Mouse (Mus musculus): ENCODE measurements around the gene Kdelc1.

Gene Kdelc1

DNA sequence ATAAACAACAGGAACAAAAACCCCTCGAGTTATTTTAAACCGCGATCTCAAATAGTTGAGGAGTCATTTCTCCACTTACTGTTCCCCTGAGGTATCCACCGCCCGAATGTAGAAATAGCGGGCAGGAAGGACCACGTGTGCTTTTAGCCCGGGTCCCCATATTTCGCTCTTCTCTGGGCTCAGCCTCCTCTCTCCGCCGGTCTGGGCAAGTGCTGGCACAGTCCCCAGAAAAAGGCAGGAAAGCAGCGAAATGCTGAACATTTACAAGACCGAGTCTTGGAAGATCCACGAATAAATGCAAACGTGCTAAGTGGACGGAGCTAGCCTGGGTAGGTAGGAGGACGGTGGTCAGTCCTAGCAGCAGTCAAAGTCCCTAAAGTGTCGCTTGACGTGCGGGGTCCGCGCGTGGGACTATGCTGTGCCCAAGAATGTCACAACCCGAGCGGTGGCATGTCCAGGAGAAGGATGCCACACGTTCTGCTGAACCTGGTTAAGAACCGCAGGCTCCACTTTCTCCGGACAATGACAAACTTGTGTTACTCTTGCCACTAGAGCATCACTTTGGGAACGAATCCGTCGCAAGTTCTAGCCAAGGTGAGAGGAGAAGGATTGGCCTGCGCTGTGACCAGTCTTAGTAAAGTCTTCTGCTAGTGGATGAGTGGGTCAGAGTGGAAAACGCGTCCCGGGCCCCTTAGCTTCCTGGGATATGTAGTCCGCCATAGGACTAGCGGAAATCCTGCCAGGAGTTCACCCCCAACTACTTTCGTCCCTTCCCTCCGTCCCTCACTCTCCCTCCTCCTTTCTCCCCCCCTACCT is at the start of gene Kdelc1, which contains the start of gene Bivm:
TSS of gene Kdelc1 (minus strand) at position 570 of the 816 bp plus-strand sequence.
TSS of gene Bivm (plus strand) at position 719 of the 816 bp plus-strand sequence.
- in situ Hi-C loops (cut with MboI, MseI) = loop anchor here in 1 of 2 experiments (25.0 kb wide), 1 partner anchor 1256 kb away; the partner anchor contains the start of gene Mrps9

DNA sequence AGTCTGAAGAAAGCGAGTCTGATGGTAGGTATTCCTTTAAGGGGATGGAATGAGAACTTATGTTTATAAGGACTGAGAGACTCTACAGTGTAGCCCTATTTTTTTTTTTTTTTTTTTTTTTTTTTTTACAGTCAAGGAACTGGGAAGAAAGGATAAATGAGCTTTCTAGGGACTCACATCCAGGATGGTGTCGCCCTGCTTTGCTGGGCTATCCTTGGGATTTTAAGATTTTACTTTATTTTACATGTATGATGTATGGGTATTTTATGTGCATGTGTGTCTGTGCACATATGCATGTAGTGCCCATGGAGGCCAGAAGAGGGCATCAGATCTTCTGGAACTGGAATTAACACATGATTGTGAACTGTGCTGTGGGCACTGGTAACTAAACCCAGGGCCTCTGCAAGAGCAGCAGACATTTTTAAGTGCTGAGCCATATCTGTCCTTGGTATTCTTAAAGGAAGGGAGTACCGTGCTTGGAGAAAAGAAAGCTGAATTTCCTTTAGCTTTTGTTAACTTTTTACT is 49.3 kb upstream of the Kdelc1 start:
- in situ Hi-C loops (cut with MboI, MseI) = no loop called here

DNA sequence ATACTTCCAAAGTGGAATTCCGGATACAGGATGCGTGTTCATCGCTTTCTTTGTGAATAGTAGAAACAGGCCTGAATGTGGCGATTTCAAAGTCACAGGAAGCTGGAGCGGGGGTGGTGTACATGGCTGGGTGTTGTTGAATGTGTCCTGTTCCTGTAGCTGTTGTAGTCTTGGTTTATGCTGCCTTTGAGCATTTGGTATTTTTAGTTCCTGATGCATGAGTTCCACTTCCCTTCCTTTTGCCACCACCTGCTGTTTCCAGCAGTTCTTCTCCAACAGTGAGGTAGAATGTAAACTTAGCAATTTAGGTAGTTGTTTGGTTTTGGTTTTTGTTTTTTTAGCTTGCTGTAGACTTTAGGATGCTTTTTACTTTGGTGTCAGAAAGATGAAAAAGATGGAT is 43.8 kb upstream of the Kdelc1 start:
- in situ Hi-C loops (cut with MboI, MseI) = no loop called here

GRCm38 (mm10) chr1:44161818-44162217 is 43.2 kb upstream of the Kdelc1 start:
- in situ Hi-C loops (cut with MboI, MseI) = no loop called here

DNA sequence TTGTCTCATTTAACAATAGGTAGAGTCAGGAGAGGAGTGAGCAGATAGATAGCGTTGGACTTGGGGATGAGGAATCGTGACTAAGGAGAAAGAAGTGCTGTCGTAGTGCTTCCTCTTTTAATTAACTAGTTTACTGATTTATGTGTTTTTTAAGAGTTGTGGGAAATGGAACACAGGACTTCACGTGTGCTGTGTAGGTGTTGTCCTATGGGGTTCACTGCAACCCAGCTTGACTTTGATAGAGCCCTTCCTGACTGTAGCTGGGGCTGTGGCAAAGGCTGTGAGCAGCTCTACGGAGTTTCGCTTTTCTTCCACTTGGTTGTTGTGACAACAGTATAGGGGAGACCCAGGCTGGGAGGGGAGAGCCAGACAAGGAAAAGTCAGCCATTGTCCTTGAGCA is 39.7 kb upstream of the Kdelc1 start:
- in situ Hi-C loops (cut with MboI, MseI) = no loop called here

- in situ Hi-C loops (cut with MboI, MseI) = no loop called here
Observed at GRCm38 (mm10) chr1:44155287-44155686, 36.7 kb upstream of the Kdelc1 start.

GRCm38 (mm10) chr1:44148706-44149105 is 30.1 kb upstream of the Kdelc1 start:
- in situ Hi-C loops (cut with MboI, MseI) = no loop called here

DNA sequence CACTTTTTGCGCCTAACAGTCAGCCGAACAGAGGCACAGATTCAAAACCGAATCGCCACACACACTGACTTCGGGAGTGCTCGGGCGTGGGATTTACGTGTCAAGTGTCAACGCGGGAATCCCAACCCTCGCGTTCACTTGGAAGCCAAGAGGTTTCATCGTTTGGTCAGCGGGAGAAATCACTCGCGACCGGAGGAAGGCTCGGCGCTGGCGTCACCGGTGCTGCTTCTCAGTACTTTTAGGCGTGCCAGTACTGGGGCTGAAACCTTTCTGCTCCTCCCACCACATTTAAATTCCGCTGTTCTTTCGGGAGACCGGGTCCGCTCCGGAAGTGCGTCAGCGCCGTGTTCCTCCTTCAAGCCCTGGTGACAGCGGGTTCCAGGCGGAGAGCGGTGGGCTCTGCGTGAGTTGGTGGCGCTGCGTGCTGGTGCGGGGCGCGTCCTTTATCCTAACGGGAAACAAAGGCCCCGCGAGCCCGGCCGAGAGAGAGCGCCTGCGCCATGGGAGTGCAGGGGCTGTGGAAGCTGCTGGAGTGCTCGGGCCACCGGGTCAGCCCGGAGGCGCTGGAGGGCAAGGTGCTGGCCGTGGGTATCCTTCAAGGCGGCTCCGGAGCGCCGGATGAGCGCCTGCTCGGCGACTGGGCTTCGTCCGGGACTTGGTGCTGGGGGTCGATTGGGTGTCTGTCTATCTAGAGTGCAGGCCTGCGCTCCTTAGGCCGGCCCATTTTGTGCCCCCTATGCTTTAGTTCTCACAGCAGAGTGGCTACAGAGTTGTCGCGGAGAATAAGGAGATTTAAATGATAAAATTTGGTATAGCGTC is 29.2 kb upstream of the Kdelc1 start, which contains the start of gene Ercc5:
TSS of gene Ercc5 (plus strand) at position 182 of the 819 bp plus-strand sequence.
- in situ Hi-C loops (cut with MboI, MseI) = no loop called here

DNA sequence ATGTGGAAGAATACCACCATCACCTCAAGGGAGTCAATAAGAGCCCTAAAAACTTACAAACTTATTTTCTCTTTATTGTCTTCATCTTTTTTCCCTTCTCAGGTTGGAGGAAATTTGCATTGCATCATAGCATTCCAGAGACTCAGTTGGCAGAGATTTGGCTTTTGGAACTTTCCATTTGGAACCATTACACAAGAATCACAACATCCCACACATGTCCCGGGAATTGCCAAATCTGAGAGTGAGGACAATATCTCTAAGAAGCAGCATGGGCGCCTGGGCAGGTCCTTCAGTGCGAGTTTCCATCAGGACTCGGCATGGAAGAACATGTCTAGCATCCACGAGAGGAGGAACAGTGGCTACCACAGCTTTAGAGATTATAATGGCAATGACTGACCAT is 24.1 kb upstream of the Kdelc1 start:
- in situ Hi-C loops (cut with MboI, MseI) = no loop called here

DNA sequence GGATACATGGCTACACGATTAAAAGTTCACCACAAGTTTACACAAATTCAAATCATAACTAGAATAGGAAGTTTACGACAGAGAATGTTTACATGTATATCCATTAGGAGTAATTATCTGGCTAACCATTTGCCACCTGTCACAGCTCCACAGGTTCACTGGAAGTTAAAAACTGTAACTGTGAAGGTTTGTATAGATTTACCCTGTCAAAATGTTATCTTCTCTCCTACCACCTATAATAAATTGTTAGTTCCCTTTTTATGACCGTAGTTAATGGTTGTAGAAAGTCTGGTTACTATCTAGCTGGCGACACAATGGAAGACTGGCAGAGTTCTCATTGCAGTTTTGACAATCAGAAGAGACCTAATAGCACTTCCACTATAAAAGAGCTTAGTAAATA is 21.6 kb upstream of the Kdelc1 start:
- in situ Hi-C loops (cut with MboI, MseI) = no loop called here

DNA sequence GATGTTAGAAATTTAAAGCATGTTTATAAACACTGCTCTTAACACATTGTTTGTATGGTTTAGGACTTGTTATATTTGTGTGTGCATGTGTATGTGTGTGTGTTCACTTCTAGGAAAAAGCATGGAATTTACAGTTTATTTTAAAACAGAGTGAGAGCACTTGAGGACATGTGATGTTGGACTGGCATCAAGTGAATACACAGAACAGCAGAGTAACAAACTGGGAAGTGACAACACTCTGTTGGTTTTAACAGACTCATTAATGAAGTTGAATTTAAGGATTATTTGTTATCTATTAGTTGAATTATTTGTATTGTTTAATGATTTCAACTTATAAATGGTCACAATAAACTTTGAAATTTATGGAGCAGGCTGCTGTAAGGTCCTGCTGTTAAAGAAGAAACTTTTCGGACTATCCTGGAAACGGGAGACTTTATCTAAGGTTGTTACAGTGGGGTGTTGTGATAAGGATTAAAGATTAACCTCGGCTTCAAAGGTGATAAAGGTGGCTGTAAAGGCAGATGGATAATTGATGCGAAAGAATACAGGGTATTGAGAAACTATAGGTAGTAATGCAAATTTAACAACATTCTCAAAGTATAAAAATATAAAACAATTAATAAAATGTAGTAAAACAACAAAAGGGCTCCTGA is 11.4 kb upstream of the Kdelc1 start:
- in situ Hi-C loops (cut with MboI, MseI) = no loop called here

GRCm38 (mm10) chr1:44125590-44125989 is 7.0 kb upstream of the Kdelc1 start:
- in situ Hi-C loops (cut with MboI, MseI) = no loop called here

DNA sequence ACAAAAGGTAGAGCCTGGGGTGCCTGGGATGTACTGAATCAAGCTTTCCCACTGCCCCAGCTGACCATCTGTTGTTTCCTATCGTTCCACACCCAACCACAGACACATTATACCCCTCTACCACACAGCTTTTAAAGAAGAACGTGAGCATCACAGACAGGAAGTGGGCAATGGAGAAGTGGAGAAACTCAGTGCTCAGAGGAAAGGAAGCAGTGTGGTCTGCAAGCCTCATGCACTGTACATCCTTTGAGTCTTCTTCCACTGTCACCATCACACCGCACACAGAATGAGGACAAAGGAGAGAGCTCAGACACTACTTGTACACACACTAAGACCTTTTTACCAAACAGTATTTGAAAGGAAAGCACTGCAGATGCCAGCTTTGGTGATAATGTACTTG is 3.6 kb upstream of the Kdelc1 start:
- in situ Hi-C loops (cut with MboI, MseI) = loop anchor here in 1 of 2 experiments (25.0 kb wide), 1 partner anchor 1260 kb away; the partner anchor contains the start of gene Mrps9

DNA sequence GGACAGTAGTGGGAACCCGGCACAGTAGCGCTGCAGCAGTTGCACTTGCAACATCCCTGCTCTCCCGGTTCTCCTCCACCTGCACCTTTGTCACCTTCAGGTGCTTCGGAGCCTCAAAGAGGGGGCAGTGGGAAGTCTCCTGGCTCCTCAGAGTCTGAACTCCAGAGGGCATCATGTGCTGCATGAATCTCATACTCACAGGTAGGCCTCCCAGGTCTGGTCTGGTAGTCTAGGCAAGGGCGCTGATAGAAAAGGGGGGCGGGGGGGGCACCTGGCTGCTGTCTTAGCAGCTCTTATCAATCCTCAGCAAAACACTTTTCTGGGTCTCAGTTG is 1.4 kb upstream of the Kdelc1 start:
- in situ Hi-C loops (cut with MboI, MseI) = loop anchor here in 1 of 2 experiments (25.0 kb wide), 1 partner anchor 1258 kb away; the partner anchor contains the start of gene Mrps9

- in situ Hi-C loops (cut with MboI, MseI) = loop anchor here in 1 of 2 experiments (25.0 kb wide), 1 partner anchor 1257 kb away; the partner anchor contains the start of gene Mrps9
Observed at GRCm38 (mm10) chr1:44119201-44120073, 829 bp upstream of the Kdelc1 start.

DNA sequence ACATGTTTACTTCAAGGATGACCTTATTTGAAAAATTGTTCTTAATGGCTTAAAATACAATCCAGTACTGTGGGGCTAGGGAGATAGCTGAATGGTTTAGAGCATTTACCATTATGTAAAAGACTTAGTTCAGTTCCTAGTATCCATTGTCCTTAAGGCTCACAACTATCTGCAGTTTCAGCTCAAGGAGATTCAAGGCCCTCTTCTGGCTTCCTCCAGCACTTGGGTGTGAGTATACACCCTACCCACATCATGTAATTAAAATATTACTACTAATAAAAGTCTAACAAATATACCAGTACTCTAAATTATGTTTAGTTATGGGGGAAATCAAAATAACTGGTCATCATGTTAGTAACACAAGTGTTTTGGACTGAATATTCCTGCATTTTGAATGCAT is 1.0 kb downstream of the Kdelc1 start:
- in situ Hi-C loops (cut with MboI, MseI) = loop anchor here in 1 of 2 experiments (25.0 kb wide), 1 partner anchor 1255 kb away; the partner anchor contains the start of gene Mrps9

DNA sequence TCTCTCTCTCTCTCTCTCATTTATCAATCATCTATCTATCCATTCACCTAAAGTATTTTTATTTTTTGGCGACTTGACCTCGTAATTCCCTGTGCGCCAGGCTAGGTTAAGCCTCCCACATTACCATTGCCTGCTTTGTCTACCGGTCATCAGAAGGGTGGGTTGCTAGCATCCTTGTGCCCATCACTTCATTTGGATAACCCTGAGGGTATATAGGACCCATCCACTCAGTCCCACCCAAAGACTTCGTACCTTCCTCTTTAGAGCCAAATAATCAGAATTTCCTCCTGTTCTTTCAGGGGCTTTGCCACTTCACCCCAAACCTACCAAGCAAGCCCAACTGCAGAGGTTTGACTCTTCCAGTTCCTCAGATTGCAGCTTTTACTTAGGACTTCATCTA is 15.7 kb downstream of the Kdelc1 start:
- in situ Hi-C loops (cut with MboI, MseI) = loop anchor here in 1 of 2 experiments (25.0 kb wide), 1 partner anchor 1241 kb away; the partner anchor contains the start of gene Mrps9

- in situ Hi-C loops (cut with MboI, MseI) = loop anchor here in 1 of 2 experiments (25.0 kb wide), 1 partner anchor 1240 kb away; the partner anchor contains the start of gene Mrps9
Observed at GRCm38 (mm10) chr1:44102259-44102717, 16.3 kb downstream of the Kdelc1 start, which contains the start of gene Tex30. Gene Tex30, minus strand, starts transcription at chr1:44102441.

DNA sequence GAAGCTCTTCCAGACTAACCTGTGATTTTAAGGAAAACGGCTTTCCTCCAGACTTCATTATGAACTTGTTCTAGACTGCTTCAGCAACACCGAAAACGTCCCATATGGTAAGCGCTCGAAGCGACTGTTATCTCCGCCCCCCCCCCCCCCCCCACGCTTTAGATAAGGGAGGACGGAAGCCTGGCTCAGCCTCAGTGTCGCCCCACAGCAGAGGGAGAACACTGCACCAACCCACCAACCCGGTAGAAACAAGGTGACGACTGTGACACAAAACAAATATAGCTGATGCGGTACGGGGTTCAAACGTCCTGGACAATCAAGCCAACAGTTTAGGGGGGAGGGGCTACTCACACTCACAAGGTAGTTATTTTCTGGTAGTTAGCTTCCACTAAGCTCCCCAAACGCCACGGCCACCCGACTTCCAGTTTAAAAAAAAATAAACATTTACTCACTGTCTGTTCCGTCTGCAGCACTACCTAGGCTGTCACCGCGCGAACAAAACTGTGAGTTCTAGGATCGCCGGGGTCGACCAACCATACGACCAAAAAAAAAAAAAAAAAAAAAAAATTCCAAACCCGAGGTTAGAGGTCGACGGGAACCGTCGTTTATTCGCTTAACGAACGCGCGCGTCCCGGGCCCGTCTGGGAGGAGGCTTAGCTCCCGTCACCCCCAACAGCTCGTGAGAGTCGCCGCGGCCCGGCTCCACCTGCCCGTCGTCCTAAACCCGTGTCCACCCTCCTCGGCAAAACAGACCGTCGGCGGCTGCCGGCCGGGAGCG is 17.0 kb downstream of the Kdelc1 start:
- in situ Hi-C loops (cut with MboI, MseI) = loop anchor here in 1 of 2 experiments (25.0 kb wide), 1 partner anchor 1239 kb away; the partner anchor contains the start of gene Mrps9
